Comparison of ENCODE assay signal across 24 mouse cellular contexts in the genomic region with DNA sequence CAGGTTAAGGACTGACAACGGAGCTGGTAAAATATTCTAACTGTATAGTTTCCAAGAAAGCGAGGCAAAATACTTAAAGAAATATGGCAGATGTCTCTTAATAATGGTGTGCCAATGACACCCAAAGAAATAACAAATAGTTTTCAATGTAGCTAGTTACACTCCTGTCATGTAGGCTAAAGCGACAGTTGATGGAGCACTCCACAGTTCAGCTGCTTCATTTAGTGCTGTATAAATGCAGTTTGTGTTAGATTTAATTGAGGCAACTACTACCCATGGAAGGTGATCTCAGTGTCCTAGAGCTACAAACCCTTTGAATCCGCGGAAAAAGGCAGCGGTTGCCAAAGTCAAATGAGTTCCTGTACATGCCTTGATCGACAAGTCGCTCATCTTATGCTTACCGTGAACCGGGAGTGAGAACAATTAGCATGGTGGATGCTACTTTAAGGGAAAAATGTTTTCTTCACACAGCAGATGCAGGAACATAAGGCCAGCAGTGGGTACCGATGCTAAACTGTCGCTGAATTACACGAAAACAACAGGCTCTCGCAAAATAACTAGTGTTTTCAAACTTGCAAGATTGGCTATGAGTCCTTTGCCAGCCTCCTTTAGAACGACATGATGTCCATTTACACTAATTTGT.
DNase-seq lines count a peak whose midpoint lies in the region; ATAC-seq and TF ChIP-seq lines count a peak whose summit lies in the region.
"Had no signal": no experiment of that assay in that cellular context is flagged by ENCODE, and none has a peak within 500 bp of the region (broad histone marks: within the 10 kb centered on the region; RNA-seq: fewer than 3 reads in every experiment).

No protein-coding gene starts in this region.

- H3K9ac ChIP-seq in forebrain, embryonic 13.5 days, result no peak overlapping the region
- no peak overlapping the region for H3K9ac ChIP-seq in midbrain, postnatal 0 days (replicated peaks; ENCODE audit: low read length, poor library complexity, severe bottlenecking)
- no peak overlapping the region for H3K9ac ChIP-seq in midbrain, embryonic 15.5 days
- H3K9ac ChIP-seq: embryonic facial prominence, embryonic 15.5 days; heart, embryonic 13.5 days; limb, embryonic 13.5 days; liver, embryonic 12.5 days had no signal

- no peaks in the 10 kb centered on the region for H3K27me3 ChIP-seq in forebrain, embryonic 13.5 days
- no peaks in the 10 kb centered on the region for H3K27me3 ChIP-seq in forebrain, embryonic 10.5 days (ENCODE audit: poor library complexity, severe bottlenecking)
- H3K27me3 ChIP-seq in midbrain, postnatal 0 days (ENCODE audit: insufficient read depth, low read length), result no peaks in the 10 kb centered on the region
- H3K27me3 ChIP-seq in midbrain, embryonic 15.5 days (replicated peaks), result no peaks in the 10 kb centered on the region
- H3K27me3 ChIP-seq: embryonic facial prominence, embryonic 15.5 days; heart, embryonic 13.5 days; limb, embryonic 13.5 days; liver, embryonic 12.5 days had no signal

- no peak overlapping the region for H3K27ac ChIP-seq in forebrain, embryonic 13.5 days
- no peak overlapping the region for H3K27ac ChIP-seq in forebrain, embryonic 10.5 days
- no peak overlapping the region for H3K27ac ChIP-seq in midbrain, postnatal 0 days (ENCODE audit: low read depth, low read length)
- no peak overlapping the region for H3K27ac ChIP-seq in midbrain, embryonic 15.5 days
- no peak overlapping the region for H3K27ac ChIP-seq in layer of hippocampus, adult 2 months
- H3K27ac ChIP-seq: embryonic facial prominence, embryonic 15.5 days; heart, adult 2 months; heart, embryonic 13.5 days; limb, embryonic 13.5 days; liver, embryonic 12.5 days; midbrain, embryonic 10.5 days had no signal

- peak; percentile 86; the same call in 1 of the 2 replicates for ATAC-seq in forebrain, embryonic 13.5 days
- no peak for ATAC-seq in midbrain, postnatal 0 days (ENCODE audit: low FRiP score)
- no peak for ATAC-seq in midbrain, embryonic 15.5 days (replicated peaks)
- ATAC-seq: activated CD4-positive, CD25-positive, alpha-beta regulatory T cell, adult 4 months; liver, embryonic 12.5 days had no signal

- H3K4me3 ChIP-seq in forebrain, embryonic 13.5 days, result no peak overlapping the region
- H3K4me3 ChIP-seq in forebrain, embryonic 10.5 days, result no peak overlapping the region
- H3K4me3 ChIP-seq in midbrain, postnatal 0 days (ENCODE audit: low read depth, low read length), result no peak overlapping the region
- H3K4me3 ChIP-seq in midbrain, embryonic 15.5 days, result no peak overlapping the region
- H3K4me3 ChIP-seq in layer of hippocampus, adult 2 months, result peak overlapping the region; percentile 17; the same call in 1 of the 2 replicates
- H3K4me3 ChIP-seq: embryonic facial prominence, embryonic 15.5 days; heart, adult 2 months; heart, embryonic 13.5 days; limb, embryonic 13.5 days; liver, embryonic 12.5 days; midbrain, embryonic 10.5 days had no signal

- no peak for TF ChIP-seq CTCF in midbrain, postnatal 0 days (IDR thresholded peaks at IDR 0.05)
- TF ChIP-seq CTCF in layer of hippocampus, adult 2 months (conservative IDR thresholded peaks at IDR 0.05), result no peak

- no peaks in the 10 kb centered on the region for H3K4me1 ChIP-seq in forebrain, embryonic 13.5 days
- no peaks in the 10 kb centered on the region for H3K4me1 ChIP-seq in forebrain, embryonic 10.5 days
- H3K4me1 ChIP-seq in midbrain, postnatal 0 days (ENCODE audit: insufficient read depth, low read length), result no peaks in the 10 kb centered on the region
- H3K4me1 ChIP-seq in midbrain, embryonic 15.5 days, result no peaks in the 10 kb centered on the region
- H3K4me1 ChIP-seq: embryonic facial prominence, embryonic 15.5 days; heart, embryonic 13.5 days; limb, embryonic 13.5 days; liver, embryonic 12.5 days; midbrain, embryonic 10.5 days had no signal

- no peaks in the 10 kb centered on the region for H3K9me3 ChIP-seq in forebrain, embryonic 13.5 days (replicated peaks)
- no peaks in the 10 kb centered on the region for H3K9me3 ChIP-seq in forebrain, embryonic 10.5 days
- H3K9me3 ChIP-seq in midbrain, postnatal 0 days (ENCODE audit: low read length), result no peaks in the 10 kb centered on the region
- H3K9me3 ChIP-seq in midbrain, embryonic 15.5 days, result no peaks in the 10 kb centered on the region
- H3K9me3 ChIP-seq: embryonic facial prominence, embryonic 15.5 days; heart, embryonic 13.5 days; limb, embryonic 13.5 days; liver, embryonic 12.5 days; midbrain, embryonic 10.5 days had no signal

- no peak overlapping the region for H3K4me2 ChIP-seq in forebrain, embryonic 13.5 days
- H3K4me2 ChIP-seq in midbrain, postnatal 0 days (ENCODE audit: low read depth, low read length, poor library complexity, severe bottlenecking), result no peak overlapping the region
- H3K4me2 ChIP-seq in midbrain, embryonic 15.5 days, result no peak overlapping the region
- H3K4me2 ChIP-seq: embryonic facial prominence, embryonic 15.5 days; heart, embryonic 13.5 days; limb, embryonic 13.5 days; liver, embryonic 12.5 days had no signal

- no peak for DNase-seq in forebrain, embryonic 10.5 days (ENCODE audit: extremely low spot score, low spot score)
- peak; percentile 20 for DNase-seq in midbrain, postnatal 0 days (ENCODE audit: low spot score)
- DNase-seq in layer of hippocampus, adult 2 months (ENCODE audit: low spot score in 2 of 2), result peak; percentile 37 to 42
- DNase-seq in adrenal gland, postnatal 14 days, result no peak
- DNase-seq in kidney, adult 11 months, result no peak
- DNase-seq: adrenal gland, adult 8-10 months; cerebellum, adult 9-10 months; gastrocnemius, postnatal 25 days; heart, adult 2 months; heart, postnatal 14 days; kidney, adult 8-10 months; kidney, postnatal 10 days; lung, adult 18-20 months; lung, postnatal 10 days; right cerebral cortex, postnatal 14 days; thymus, postnatal 14 days had no signal

- H3K36me3 ChIP-seq in forebrain, embryonic 13.5 days (ENCODE audit: poor library complexity, severe bottlenecking), result no peaks in the 10 kb centered on the region
- H3K36me3 ChIP-seq in forebrain, embryonic 10.5 days (replicated peaks), result no peaks in the 10 kb centered on the region
- H3K36me3 ChIP-seq in midbrain, postnatal 0 days (ENCODE audit: insufficient read depth, low read length), result no peaks in the 10 kb centered on the region
- H3K36me3 ChIP-seq in midbrain, embryonic 15.5 days (replicated peaks), result no peaks in the 10 kb centered on the region
- H3K36me3 ChIP-seq: embryonic facial prominence, embryonic 15.5 days; heart, embryonic 13.5 days; limb, embryonic 13.5 days; liver, embryonic 12.5 days; midbrain, embryonic 10.5 days had no signal

- 84% methylated on average over 15 of the region's 15 CpGs for WGBS in forebrain, embryonic 13.5 days
- WGBS in forebrain, embryonic 10.5 days, result 94% methylated on average over 15 of the region's 15 CpGs
- WGBS in midbrain, postnatal 0 days, result 89% methylated on average over 15 of the region's 15 CpGs
- 91% methylated on average over 15 of the region's 15 CpGs for WGBS in midbrain, embryonic 15.5 days

Comparison
In these comparisons a context has a peak if more than half of its experiments do, and no peak if none do; other contexts are left out.
1. DNase-seq: peak in midbrain, postnatal 0 days (single experiment) and layer of hippocampus, adult 2 months (2 of 2); none in forebrain, embryonic 10.5 days (single experiment), adrenal gland, postnatal 14 days (single experiment) and kidney, adult 11 months (single experiment).